Mouse (Mus musculus): ENCODE data around the gene Pcbp3. TPM values are rescaled to one million over a fixed set of nuclear protein-coding genes. Genes with fewer than 3 reads are reported as not detected.
"Not testable (repeated sequence)": the region's sequence is repeated elsewhere in the genome, so short reads cannot be mapped to it uniquely, and the experiment has no call there.

Pcbp3 gene
- polyA plus RNA-seq (2015; fragmentation: Nextera tagmentation; extraction: Ambion mirVana): 72.2 and 78.2 TPM in 2 replicates

- ATAC-seq (ENCODE audit: low FRiP score): peak; percentile 97
- H3K4me3 ChIP-seq: peak within 1 kb of the TSS; percentile 71
- H3K9ac ChIP-seq: peak within 1 kb of the TSS; percentile 84
- WGBS: 2% methylated on average over 60 of the region's 62 CpGs
- H3K27ac ChIP-seq: peak within 1 kb of the TSS; percentile 83
- peak within 1 kb of the TSS; percentile 98 for H3K4me2 ChIP-seq
- H3K27me3 ChIP-seq: 0 out of 2 replicates have a peak, but pooled peaks cover 2% of the 10 kb centered on the region
- no peaks in the 10 kb centered on the region for H3K9me3 ChIP-seq
- no peaks in the 10 kb centered on the region for H3K36me3 ChIP-seq
- H3K4me1 ChIP-seq (replicated peaks): peaks cover 46% of the 10 kb centered on the region
Observed at GRCm38 (mm10) chr10:76961790-76962489, at the start of gene Pcbp3. TSS of gene Pcbp3 (minus strand) at chr10:76961887.

DNA sequence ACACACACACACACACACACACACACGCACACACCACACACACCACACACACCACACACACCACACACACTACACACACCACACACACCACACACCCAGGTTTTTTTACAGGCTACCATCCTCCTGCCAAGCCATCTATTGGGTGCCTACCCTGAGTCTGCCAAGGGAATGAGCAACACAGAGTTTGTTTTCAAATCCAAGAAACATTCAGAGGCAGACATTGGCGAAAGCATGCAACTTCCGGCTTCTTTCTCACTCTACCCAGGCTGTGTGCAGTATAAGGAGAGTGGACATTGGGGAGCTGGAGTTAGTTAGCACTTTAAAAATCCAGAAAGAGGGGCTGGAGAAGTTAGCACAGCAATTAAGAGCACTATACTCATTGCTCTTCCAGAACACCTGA lies 47.0 kb upstream of the Pcbp3 start:
- no peak overlapping the region for H3K9ac ChIP-seq
- H3K9me3 ChIP-seq: no peaks in the 10 kb centered on the region
- H3K27ac ChIP-seq: peak overlapping the region; percentile 62
- no peak overlapping the region for H3K4me3 ChIP-seq
- no peak for ATAC-seq (ENCODE audit: low FRiP score)
- H3K4me1 ChIP-seq (replicated peaks): peaks cover 18% of the 10 kb centered on the region
- no peaks in the 10 kb centered on the region for H3K36me3 ChIP-seq
- 84% methylated on average over 3 of the region's 3 CpGs for whole genome bisulfite sequencing
- no peaks in the 10 kb centered on the region for H3K27me3 ChIP-seq
- no peak overlapping the region for H3K4me2 ChIP-seq

GRCm38 (mm10) chr10:77008109-77008561 lies 46.4 kb upstream of the Pcbp3 start:
- Histone ChIP-seq H3K27me3 (no peaks in the 10 kb centered on the region), H3K27ac (peak overlapping the region; percentile 79), H3K9ac (peak overlapping the region; percentile 39; the same call in 1 of the 2 replicates), H3K9me3 (no peaks in the 10 kb centered on the region), H3K4me3 (no peak overlapping the region), H3K36me3 (no peaks in the 10 kb centered on the region), H3K4me1 (replicated peaks) (peaks cover 18% of the 10 kb centered on the region), H3K4me2 (no peak overlapping the region)
- ATAC-seq (ENCODE audit: low FRiP score): peak; percentile 61; the same call in 1 of the 2 replicates
- 16% methylated on average over 9 of the region's 9 CpGs for WGBS

DNA sequence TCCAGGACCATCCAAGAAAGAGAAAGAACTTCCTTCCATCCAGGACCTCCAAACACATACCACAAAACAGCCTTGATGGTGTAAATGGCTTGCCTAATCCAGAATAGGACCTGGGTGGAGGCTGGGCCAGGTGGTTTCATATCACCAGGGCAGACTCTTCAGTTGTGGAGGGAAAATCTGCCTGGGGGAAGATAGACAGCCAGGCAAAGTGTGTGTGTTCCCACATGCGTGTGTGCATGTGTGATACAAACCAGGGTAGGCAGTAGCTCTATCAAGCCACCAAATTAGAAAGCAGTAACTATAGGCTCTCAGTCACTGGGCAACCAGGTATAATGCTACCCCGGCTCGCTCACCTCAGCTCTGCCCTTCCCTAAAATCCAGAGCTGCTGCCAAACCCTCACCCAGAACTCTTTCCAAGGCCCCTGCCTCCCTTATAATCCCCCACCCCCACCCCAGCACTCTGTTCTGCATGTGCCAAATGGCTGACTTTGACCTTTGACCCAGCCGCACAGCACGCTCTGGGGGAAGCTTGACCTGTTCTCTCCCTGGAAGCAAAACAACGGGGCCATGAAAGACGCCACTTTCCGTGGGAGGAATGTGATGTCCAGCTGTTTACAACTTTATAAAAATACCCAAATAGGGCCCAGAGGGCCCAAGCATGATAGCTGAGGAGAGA lies 45.9 kb upstream of the Pcbp3 start:
- Histone ChIP-seq H3K9me3 (no peaks in the 10 kb centered on the region), H3K27ac (peak overlapping the region; percentile 79), H3K9ac (no peak overlapping the region), H3K4me3 (no peak overlapping the region), H3K4me1 (replicated peaks) (peaks cover 18% of the 10 kb centered on the region), H3K27me3 (no peaks in the 10 kb centered on the region), H3K4me2 (no peak overlapping the region), H3K36me3 (no peaks in the 10 kb centered on the region)
- 31% methylated on average over 8 of the region's 8 CpGs for WGBS
- ATAC-seq (ENCODE audit: low FRiP score): no peak

DNA sequence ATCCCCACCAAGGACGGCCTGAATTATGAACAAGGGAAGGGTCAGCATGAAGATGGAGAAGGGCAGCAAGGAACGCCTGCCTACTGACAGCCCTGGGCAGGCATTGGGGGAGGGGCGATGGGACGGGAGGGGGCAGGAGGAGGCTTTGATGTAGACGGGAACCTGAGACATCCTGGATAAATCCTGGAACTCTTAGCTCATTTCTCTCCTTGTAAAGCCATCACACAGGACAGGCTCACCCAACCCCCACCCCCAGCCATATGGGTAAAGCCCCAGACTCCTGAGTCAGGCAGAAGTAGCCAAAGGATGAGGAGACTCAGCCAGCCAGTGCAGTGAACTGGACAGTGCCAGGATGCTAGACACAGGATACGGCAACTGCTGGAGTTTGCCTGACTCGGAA lies 43.2 kb upstream of the Pcbp3 start:
- Histone ChIP-seq H3K4me2 (no peak overlapping the region), H3K36me3 (no peaks in the 10 kb centered on the region), H3K27ac (no peak overlapping the region), H3K9ac (no peak overlapping the region), H3K27me3 (no peaks in the 10 kb centered on the region), H3K4me3 (no peak overlapping the region), H3K9me3 (no peaks in the 10 kb centered on the region), H3K4me1 (replicated peaks) (peaks cover 18% of the 10 kb centered on the region)
- ATAC-seq (ENCODE audit: low FRiP score): no peak
- 39% methylated on average over 7 of the region's 7 CpGs for WGBS

- ATAC-seq (ENCODE audit: low FRiP score): peak; percentile 49; the same call in 1 of the 2 replicates
- H3K9me3 ChIP-seq: peaks cover 3% of the 10 kb centered on the region; the same call in 1 of the 2 replicates
- WGBS: 76% methylated on average over 17 of the region's 17 CpGs
- H3K4me3 ChIP-seq: no peak overlapping the region
- no peak overlapping the region for H3K27ac ChIP-seq
- H3K36me3 ChIP-seq: no peaks in the 10 kb centered on the region
- no peaks in the 10 kb centered on the region for H3K27me3 ChIP-seq
- H3K4me2 ChIP-seq: no peak overlapping the region
- no peak overlapping the region for H3K9ac ChIP-seq
- no peaks in the 10 kb centered on the region; the same call in 1 of the 2 replicates for H3K4me1 ChIP-seq (replicated peaks)
Observed at GRCm38 (mm10) chr10:76997759-76998513, 36.2 kb upstream of the Pcbp3 start.

DNA sequence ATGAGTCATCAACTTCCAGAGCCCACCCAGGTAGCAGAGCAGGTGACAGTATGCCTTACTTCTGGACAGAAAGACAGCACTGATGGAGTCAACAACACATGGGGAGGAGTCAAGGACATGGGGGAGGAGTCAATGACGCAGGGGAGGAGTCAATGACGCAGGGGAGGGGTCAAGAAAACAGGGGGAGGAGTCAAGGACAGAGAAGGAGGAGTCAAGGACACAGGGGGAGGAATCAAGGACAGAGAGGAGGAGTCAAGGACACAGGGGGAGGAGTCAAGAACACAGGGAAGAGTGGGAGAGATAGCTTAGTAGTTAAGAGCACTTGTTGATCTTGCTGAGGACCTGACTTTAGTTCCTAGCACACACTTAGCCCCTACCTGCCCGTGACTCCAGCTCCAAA lies 30.8 kb upstream of the Pcbp3 start:
- Histone ChIP-seq H3K4me3 (no peak overlapping the region), H3K4me2 (no peak overlapping the region), H3K4me1 (replicated peaks) (no peaks in the 10 kb centered on the region), H3K27ac (no peak overlapping the region), H3K9me3 (peaks cover 3% of the 10 kb centered on the region; the same call in 1 of the 2 replicates), H3K36me3 (no peaks in the 10 kb centered on the region), H3K9ac (no peak overlapping the region), H3K27me3 (no peaks in the 10 kb centered on the region)
- 50% methylated on average over 3 of the region's 3 CpGs for WGBS
- no peak for ATAC-seq (ENCODE audit: low FRiP score)

GRCm38 (mm10) chr10:76988586-76988985 lies 26.9 kb upstream of the Pcbp3 start:
- WGBS: 92% methylated on average over 5 of the region's 5 CpGs
- no peak for ATAC-seq (ENCODE audit: low FRiP score)
- Histone ChIP-seq H3K4me2 (no peak overlapping the region), H3K4me1 (replicated peaks) (no peaks in the 10 kb centered on the region), H3K27me3 (0 out of 2 replicates have a peak, but pooled peaks cover 5% of the 10 kb centered on the region), H3K27ac (no peak overlapping the region), H3K4me3 (no peak overlapping the region), H3K36me3 (no peaks in the 10 kb centered on the region), H3K9ac (no peak overlapping the region), H3K9me3 (no peaks in the 10 kb centered on the region)

GRCm38 (mm10) chr10:76978042-76978441 lies 16.4 kb upstream of the Pcbp3 start:
- Histone ChIP-seq H3K27ac (no peak overlapping the region), H3K4me3 (no peak overlapping the region), H3K9me3 (no peaks in the 10 kb centered on the region), H3K36me3 (no peaks in the 10 kb centered on the region), H3K4me1 (replicated peaks) (no peaks in the 10 kb centered on the region), H3K27me3 (0 out of 2 replicates have a peak, but pooled peaks cover 3% of the 10 kb centered on the region), H3K9ac (no peak overlapping the region), H3K4me2 (no peak overlapping the region)
- no peak for ATAC-seq (ENCODE audit: low FRiP score)
- WGBS: 65% methylated on average over 2 of the region's 2 CpGs

DNA sequence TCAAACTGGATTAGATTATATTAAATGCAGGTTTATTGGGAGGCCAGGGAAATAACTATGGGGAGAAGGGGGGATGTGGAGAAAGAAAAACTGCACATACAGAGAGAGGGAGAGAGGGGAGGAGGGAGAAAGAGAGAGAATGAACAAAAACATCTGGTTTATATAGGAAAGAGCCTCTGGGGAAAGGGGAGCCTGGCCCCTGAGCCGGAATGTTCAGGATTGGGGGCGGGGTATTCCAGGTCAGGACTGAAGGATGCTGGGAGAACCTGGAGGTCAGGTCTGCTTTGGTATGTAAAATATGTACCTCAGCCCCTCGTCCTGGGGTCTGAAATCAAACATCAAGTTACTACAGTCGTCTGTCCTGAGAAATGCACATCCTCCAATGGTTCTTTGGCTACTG lies 15.0 kb upstream of the Pcbp3 start:
- H3K27ac ChIP-seq: no peak overlapping the region
- no peaks in the 10 kb centered on the region for H3K36me3 ChIP-seq
- H3K4me3 ChIP-seq: no peak overlapping the region
- H3K9me3 ChIP-seq: no peaks in the 10 kb centered on the region
- no peak for ATAC-seq (ENCODE audit: low FRiP score)
- H3K4me1 ChIP-seq (replicated peaks): no peaks in the 10 kb centered on the region
- WGBS: 62% methylated on average over 4 of the region's 4 CpGs
- 0 out of 2 replicates have a peak, but pooled peaks cover 3% of the 10 kb centered on the region for H3K27me3 ChIP-seq
- H3K4me2 ChIP-seq: no peak overlapping the region
- no peak overlapping the region for H3K9ac ChIP-seq

- H3K9me3 ChIP-seq: no peaks in the 10 kb centered on the region
- no peak overlapping the region for H3K27ac ChIP-seq
- no peaks in the 10 kb centered on the region for H3K4me1 ChIP-seq (replicated peaks)
- no peak overlapping the region for H3K4me3 ChIP-seq
- H3K9ac ChIP-seq: no peak overlapping the region
- no peak overlapping the region for H3K4me2 ChIP-seq
- no peaks in the 10 kb centered on the region for H3K36me3 ChIP-seq
- ATAC-seq (ENCODE audit: low FRiP score): no peak
- WGBS: 45% methylated on average over 15 of the region's 15 CpGs
- 0 out of 2 replicates have a peak, but pooled peaks cover 3% of the 10 kb centered on the region for H3K27me3 ChIP-seq
Observed at GRCm38 (mm10) chr10:76973797-76974436, 12.2 kb upstream of the Pcbp3 start.

DNA sequence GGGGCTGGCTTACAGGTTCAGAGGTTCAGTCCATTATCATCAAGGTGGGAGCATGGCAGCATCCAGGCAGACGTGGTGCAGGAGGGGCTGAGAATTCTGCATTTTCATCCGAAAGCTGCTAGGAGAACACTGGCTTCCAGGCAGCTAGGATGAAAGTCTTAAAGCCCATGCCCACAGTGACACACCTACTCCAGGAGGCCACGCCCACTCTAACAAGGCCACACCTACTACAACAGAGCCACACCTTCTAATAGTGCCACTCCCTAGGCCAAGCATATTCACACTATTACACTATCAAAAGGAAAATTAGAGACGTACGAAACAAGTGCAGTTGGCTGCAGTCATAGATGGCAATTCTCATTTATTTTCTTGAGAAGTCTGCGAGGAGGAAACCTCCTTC lies 10.6 kb upstream of the Pcbp3 start:
- not testable (repeated sequence) for ATAC-seq (ENCODE audit: low FRiP score); H3K4me2 ChIP-seq; H3K9ac ChIP-seq; H3K36me3 ChIP-seq; H3K9me3 ChIP-seq; H3K27ac ChIP-seq; H3K27me3 ChIP-seq; H3K4me3 ChIP-seq; H3K4me1 ChIP-seq (replicated peaks)
- 79% methylated on average over 6 of the region's 6 CpGs for WGBS

All from hindbrain, embryonic 13.5 days (tissue).